Mouse (Mus musculus) CH12.LX (cell line): Measurements from ENCODE around the gene Eral1.

Source experiments
- BHLHE40 ChIP-seq: IDR thresholded peaks from 2 replicates; pipeline ENCODE4 v1.6.1; 2011; ENCODE audit warnings: mild to moderate bottlenecking, low read depth, low read length, improper control_type of control experiment
- CHD2 ChIP-seq: IDR thresholded peaks from 2 replicates; pipeline ENCODE4 v1.6.1; 2011; ENCODE audit warnings: low read length, improper control_type of control experiment
- CTCF ChIP-seq, 2 experiments: IDR thresholded peaks in 1 of 2; conservative IDR thresholded peaks in 1 of 2; 2 replicates each; pipeline ENCODE4 v1.5.1; 2011 to 2012; ENCODE audit warnings: low read depth in 2 of 2, low read length in 2 of 2, improper control_type of control experiment in 1 of 2, inconsistent platforms in 1 of 2, mild to moderate bottlenecking in 1 of 2, moderate library complexity in 1 of 2
- EP300 ChIP-seq: IDR thresholded peaks from 2 replicates; pipeline ENCODE4 v1.6.1; 2011; ENCODE audit warnings: low read length, improper control_type of control experiment
- HCFC1 ChIP-seq: IDR thresholded peaks from 2 replicates; pipeline ENCODE4 v1.6.1; 2012; ENCODE audit warnings: low read depth, mild to moderate bottlenecking, inconsistent platforms, low read length, improper control_type of control experiment
- KAT2A ChIP-seq: IDR thresholded peaks from 2 replicates; pipeline ENCODE4 v1.6.1; 2012; ENCODE audit warnings: low read length, improper control_type of control experiment, inconsistent platforms; ENCODE audit not compliant: insufficient replicate concordance
- MAFK ChIP-seq: IDR thresholded peaks from 2 replicates; pipeline ENCODE4 v1.6.1; 2011; ENCODE audit warnings: low read length, improper control_type of control experiment; ENCODE audit not compliant: insufficient replicate concordance
- MAZ ChIP-seq: IDR thresholded peaks from 2 replicates; pipeline ENCODE4 v1.6.1; 2012; ENCODE audit warnings: low read depth, mild to moderate bottlenecking, inconsistent platforms, low read length, improper control_type of control experiment, moderate library complexity
- MEF2A ChIP-seq: IDR thresholded peaks from 2 replicates; pipeline ENCODE4 v1.6.1; 2014; ENCODE audit warnings: low read depth, mild to moderate bottlenecking, inconsistent platforms, low read length, improper control_type of control experiment, borderline replicate concordance
- MXI1 ChIP-seq: IDR thresholded peaks from 2 replicates; pipeline ENCODE4 v1.6.1; 2011; ENCODE audit warnings: mild to moderate bottlenecking, low read depth, low read length, improper control_type of control experiment
- NELFE ChIP-seq: IDR thresholded peaks from 2 replicates; pipeline ENCODE4 v1.6.1; 2011; ENCODE audit warnings: low read depth, low read length, improper control_type of control experiment
- POLR2A ChIP-seq: IDR thresholded peaks from 2 replicates; pipeline ENCODE4 v1.6.1; 2011; ENCODE audit warnings: low read depth, mild to moderate bottlenecking, improper control_type of control experiment, low read length
- POLR2AphosphoS2 ChIP-seq: IDR thresholded peaks from 2 replicates; pipeline ENCODE4 v1.6.1; 2011; ENCODE audit warnings: low read depth, low read length, improper control_type of control experiment
- RAD21 ChIP-seq: IDR thresholded peaks from 2 replicates; pipeline ENCODE4 v1.6.1; 2011; ENCODE audit warnings: low read depth, mild to moderate bottlenecking, low read length, improper control_type of control experiment, moderate library complexity

DNA sequence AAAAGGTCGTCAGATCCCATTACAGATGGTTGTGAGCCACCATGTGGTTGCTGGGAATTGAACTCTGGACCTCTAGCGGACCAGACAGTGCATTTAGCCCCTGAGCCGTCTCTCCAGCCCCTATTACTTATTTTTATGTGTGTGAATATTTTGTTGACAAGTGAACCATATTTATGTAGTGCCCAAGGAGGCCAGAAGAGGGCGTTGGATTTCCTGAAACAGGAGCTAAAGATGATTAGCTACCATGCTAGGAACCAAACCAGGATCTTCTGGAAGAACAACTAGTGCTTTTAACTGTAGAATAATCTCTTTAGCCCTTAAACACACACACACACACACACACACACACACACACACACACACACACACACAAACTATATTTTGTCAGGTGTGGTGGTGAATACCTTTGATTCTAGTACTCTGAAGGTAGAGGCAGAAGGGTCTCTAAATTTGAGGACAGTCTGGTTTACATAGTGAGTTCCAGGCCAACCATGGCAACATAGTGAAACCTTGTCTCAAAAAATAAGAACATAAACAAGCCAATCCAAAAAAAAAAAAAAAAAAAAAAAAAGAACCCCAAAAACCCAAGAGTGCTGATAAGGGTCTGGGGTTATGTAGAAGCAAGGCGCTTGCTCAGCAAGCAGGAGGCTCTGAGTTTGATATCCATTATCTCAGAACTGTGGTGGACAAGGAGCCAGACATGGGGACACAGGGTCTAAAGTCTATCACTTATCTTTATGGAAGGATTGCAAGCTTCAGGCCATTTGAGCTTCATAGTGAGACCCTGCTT, 23.0 kb upstream of the Eral1 start:
- TF ChIP-seq KAT2A (no peak), MEF2A (no peak), CTCF (conservative IDR thresholded peaks at IDR 0.05 in 1 of 2, IDR thresholded peaks at IDR 0.05 in 1 of 2; ENCODE audit: low read depth in 2 of 2, low read length in 2 of 2) (peak in 1 of 2 experiments; percentile 43; a peak in 2 of 4 replicates), MAFK (no peak), EP300 (no peak), CHD2 (no peak), BHLHE40 (no peak), POLR2A (no peak), HCFC1 (no peak), MXI1 (no peak), NELFE (no peak), RAD21 (no peak; the same call in none of the 2 replicates), MAZ (no peak), POLR2AphosphoS2 (no peak)
